Mouse (Mus musculus): ENCODE data around the gene Ppm1h. TPM values are rescaled to one million over a fixed set of nuclear protein-coding genes. Genes with fewer than 3 reads are reported as not detected.

Gene Ppm1h
- 8.1 and 9.2 TPM in 2 replicates for polyA plus RNA-seq (2016; fragmentation: Nextera tagmentation; extraction: Ambion mirVana)

GRCm38 (mm10) chr10:122678541-122679436, at the start of gene Ppm1h:
TSS of gene Ppm1h (plus strand) at chr10:122678762.
- Histone ChIP-seq H3K27me3 (peaks cover 24% of the 10 kb centered on the region), H3K9me3 (no peaks in the 10 kb centered on the region), H3K27ac (replicated peaks) (peak within 1 kb of the TSS; percentile 76), H3K36me3 (no peaks in the 10 kb centered on the region), H3K4me3 (peak within 1 kb of the TSS; percentile 63), H3K4me1 (peaks cover 13% of the 10 kb centered on the region), H3K4me2 (replicated peaks) (peak within 1 kb of the TSS; percentile 92), H3K9ac (replicated peaks) (peak within 1 kb of the TSS; percentile 84)
- WGBS, result under 1% methylated on average over 67 of the region's 94 CpGs
- peak; percentile 85 for ATAC-seq (ENCODE audit: low FRiP score, low read depth)

- Histone ChIP-seq H3K27me3 (no peaks in the 10 kb centered on the region), H3K4me3 (no peak overlapping the region), H3K9me3 (no peaks in the 10 kb centered on the region), H3K4me2 (replicated peaks) (no peak overlapping the region), H3K36me3 (no peaks in the 10 kb centered on the region), H3K9ac (replicated peaks) (no peak overlapping the region), H3K27ac (replicated peaks) (no peak overlapping the region), H3K4me1 (no peaks in the 10 kb centered on the region)
- no peak for ATAC-seq (ENCODE audit: low FRiP score, low read depth)
- WGBS, result 73% methylated on average over 4 of the region's 4 CpGs
These were observed 49.6 kb upstream of the Ppm1h start for GRCm38 (mm10) chr10:122629003-122629402.

GRCm38 (mm10) chr10:122639879-122640278, 38.7 kb upstream of the Ppm1h start:
- no peak for ATAC-seq (ENCODE audit: low FRiP score, low read depth)
- no peaks in the 10 kb centered on the region for H3K9me3 ChIP-seq
- 86% methylated on average over 4 of the region's 4 CpGs for WGBS
- no peaks in the 10 kb centered on the region for H3K27me3 ChIP-seq
- no peaks in the 10 kb centered on the region for H3K36me3 ChIP-seq
- H3K4me2 ChIP-seq (replicated peaks), result no peak overlapping the region
- H3K27ac ChIP-seq (replicated peaks), result no peak overlapping the region
- no peak overlapping the region for H3K9ac ChIP-seq (replicated peaks)
- H3K4me3 ChIP-seq, result no peak overlapping the region
- H3K4me1 ChIP-seq, result no peaks in the 10 kb centered on the region

DNA sequence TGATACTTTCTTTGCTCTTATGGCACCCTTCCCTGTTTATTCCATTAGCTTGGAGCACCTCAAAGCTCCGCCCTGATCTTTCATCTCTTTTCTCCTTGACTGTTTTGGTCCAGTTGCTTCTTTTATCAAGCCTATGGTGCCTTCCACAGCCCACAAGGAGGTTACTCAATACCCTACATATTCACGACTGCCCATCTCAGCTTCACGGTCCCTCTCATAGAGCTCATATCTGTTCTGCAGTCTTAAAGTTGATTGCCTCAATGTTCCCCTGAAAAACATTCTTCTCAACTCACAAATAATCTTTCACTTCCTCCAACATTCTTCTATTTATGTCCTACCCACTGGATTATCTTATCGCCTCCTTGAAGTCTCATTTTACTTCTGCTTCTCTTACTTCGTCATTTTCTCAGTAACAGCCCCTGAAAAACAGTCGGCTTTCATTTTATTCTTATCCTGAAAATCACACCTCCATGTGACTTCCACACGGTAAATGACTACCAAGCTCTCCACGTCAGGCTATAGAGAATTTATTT, 37.2 kb upstream of the Ppm1h start:
- Histone ChIP-seq H3K27ac (replicated peaks) (no peak overlapping the region), H3K9me3 (no peaks in the 10 kb centered on the region), H3K4me2 (replicated peaks) (no peak overlapping the region), H3K4me3 (no peak overlapping the region), H3K36me3 (no peaks in the 10 kb centered on the region), H3K27me3 (no peaks in the 10 kb centered on the region), H3K9ac (replicated peaks) (no peak overlapping the region), H3K4me1 (no peaks in the 10 kb centered on the region)
- WGBS, result 90% methylated on average over 8 of the region's 8 CpGs
- no peak for ATAC-seq (ENCODE audit: low FRiP score, low read depth)

- no peaks in the 10 kb centered on the region for H3K4me1 ChIP-seq
- H3K36me3 ChIP-seq, result no peaks in the 10 kb centered on the region
- H3K9me3 ChIP-seq, result no peaks in the 10 kb centered on the region
- no peak overlapping the region for H3K27ac ChIP-seq (replicated peaks)
- 91% methylated on average over 4 of the region's 4 CpGs for WGBS
- H3K4me3 ChIP-seq, result no peak overlapping the region
- no peak for ATAC-seq (ENCODE audit: low FRiP score, low read depth)
- no peak overlapping the region for H3K4me2 ChIP-seq (replicated peaks)
- H3K9ac ChIP-seq (replicated peaks), result no peak overlapping the region
- no peaks in the 10 kb centered on the region for H3K27me3 ChIP-seq
These were observed 36.4 kb upstream of the Ppm1h start for GRCm38 (mm10) chr10:122642125-122642524.

DNA sequence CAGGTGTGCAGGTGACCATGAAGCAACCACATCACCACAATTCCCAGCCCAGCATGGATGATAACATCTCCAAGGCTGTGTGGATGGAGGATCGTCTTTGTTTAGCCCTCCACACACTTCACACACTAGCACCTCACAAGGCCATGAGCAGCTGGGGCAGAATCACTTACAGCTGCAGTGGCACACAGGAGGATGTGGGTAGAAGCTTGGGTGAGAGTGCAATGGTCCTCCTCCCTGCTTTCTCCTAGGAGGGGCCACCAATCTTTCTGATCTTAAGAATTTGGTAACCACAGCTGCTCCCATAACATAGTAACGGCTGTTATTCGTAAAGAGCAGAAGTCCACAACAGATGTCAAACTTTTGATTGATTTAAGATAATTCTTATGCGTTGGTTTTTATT, 26.6 kb upstream of the Ppm1h start:
- Histone ChIP-seq H3K9me3 (no peaks in the 10 kb centered on the region), H3K4me1 (no peaks in the 10 kb centered on the region), H3K27ac (replicated peaks) (no peak overlapping the region), H3K4me3 (no peak overlapping the region), H3K4me2 (replicated peaks) (no peak overlapping the region), H3K36me3 (no peaks in the 10 kb centered on the region), H3K9ac (replicated peaks) (no peak overlapping the region), H3K27me3 (no peaks in the 10 kb centered on the region)
- WGBS, result 95% methylated on average over 4 of the region's 4 CpGs
- no peak for ATAC-seq (ENCODE audit: low FRiP score, low read depth)

GRCm38 (mm10) chr10:122652578-122652977, 26.0 kb upstream of the Ppm1h start:
- WGBS, result 100% methylated on average over 1 of the region's 1 CpGs
- no peak for ATAC-seq (ENCODE audit: low FRiP score, low read depth)
- no peaks in the 10 kb centered on the region for H3K36me3 ChIP-seq

DNA sequence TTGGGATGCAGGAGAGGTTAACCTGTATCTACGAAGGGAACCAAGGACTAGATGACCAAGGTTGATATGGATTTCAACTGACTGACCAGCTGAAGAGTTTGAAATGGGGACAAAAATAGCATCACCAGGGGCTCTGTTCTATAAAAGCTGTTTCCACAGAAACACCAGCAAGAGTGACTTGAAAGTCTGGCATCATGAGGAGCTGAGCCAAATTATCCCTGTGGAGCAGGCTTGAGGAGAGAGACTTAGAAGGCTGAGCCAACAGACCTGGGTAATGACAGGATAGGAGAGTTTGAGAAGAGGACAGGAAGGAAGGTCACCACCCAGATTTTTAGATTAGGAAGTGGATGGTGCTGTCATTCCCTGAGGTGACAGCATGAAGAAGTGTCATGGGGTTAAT, 12.9 kb upstream of the Ppm1h start:
- no peaks in the 10 kb centered on the region for H3K27me3 ChIP-seq
- H3K4me1 ChIP-seq, result no peaks in the 10 kb centered on the region
- no peaks in the 10 kb centered on the region for H3K36me3 ChIP-seq
- H3K9ac ChIP-seq (replicated peaks), result no peak overlapping the region
- no peak overlapping the region for H3K27ac ChIP-seq (replicated peaks)
- WGBS, result 68% methylated on average over 1 of the region's 1 CpGs
- ATAC-seq (ENCODE audit: low FRiP score, low read depth), result no peak
- no peak overlapping the region for H3K4me2 ChIP-seq (replicated peaks)
- H3K9me3 ChIP-seq, result no peaks in the 10 kb centered on the region
- H3K4me3 ChIP-seq, result no peak overlapping the region

More at GRCm38 (mm10) chr10:122652578-122652977, 26.0 kb upstream of the Ppm1h start:
- no peak overlapping the region for H3K4me3 ChIP-seq
- no peak overlapping the region for H3K27ac ChIP-seq (replicated peaks)
- no peaks in the 10 kb centered on the region for H3K9me3 ChIP-seq
- H3K9ac ChIP-seq (replicated peaks), result no peak overlapping the region
- no peaks in the 10 kb centered on the region for H3K4me1 ChIP-seq
- no peak overlapping the region for H3K4me2 ChIP-seq (replicated peaks)
- no peaks in the 10 kb centered on the region for H3K27me3 ChIP-seq

DNA sequence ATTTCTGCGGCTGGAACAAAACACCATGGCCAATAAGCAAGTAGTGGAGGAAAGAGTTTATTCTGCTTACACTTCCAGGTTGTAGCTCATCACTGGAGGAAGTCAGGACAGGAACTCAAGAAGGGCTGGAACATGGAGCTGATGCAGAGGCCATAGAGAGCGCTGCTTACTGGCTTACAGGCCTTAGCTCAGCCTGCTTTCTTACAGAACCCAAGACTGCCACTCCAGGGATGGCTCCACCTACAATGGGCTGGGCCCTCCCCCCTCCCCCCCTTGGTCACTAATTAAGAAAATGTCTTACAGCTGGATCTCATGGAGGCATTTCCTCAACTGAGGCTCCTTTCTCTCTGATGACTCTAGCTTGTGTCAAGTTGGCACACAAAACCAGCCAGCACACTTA, 7.3 kb upstream of the Ppm1h start:
- Histone ChIP-seq H3K4me1 (no peaks in the 10 kb centered on the region), H3K27ac (replicated peaks) (no peak overlapping the region)

GRCm38 (mm10) chr10:122672044-122672443, 6.5 kb upstream of the Ppm1h start:
- WGBS, result 92% methylated on average over 4 of the region's 4 CpGs

More for the DNA sequence above, 7.3 kb upstream of the Ppm1h start:
- Histone ChIP-seq H3K9ac (replicated peaks) (no peak overlapping the region), H3K4me3 (no peak overlapping the region), H3K27me3 (no peaks in the 10 kb centered on the region), H3K9me3 (no peaks in the 10 kb centered on the region), H3K36me3 (no peaks in the 10 kb centered on the region), H3K4me2 (replicated peaks) (no peak overlapping the region)
- whole genome bisulfite sequencing, result 76% methylated on average over 2 of the region's 2 CpGs
- no peak for ATAC-seq (ENCODE audit: low FRiP score, low read depth)

GRCm38 (mm10) chr10:122679437-122680045, 979 bp downstream of the Ppm1h start:
- Histone ChIP-seq H3K27me3 (peaks cover 24% of the 10 kb centered on the region), H3K4me1 (peaks cover 13% of the 10 kb centered on the region)

More at GRCm38 (mm10) chr10:122672044-122672443, 6.5 kb upstream of the Ppm1h start:
- ATAC-seq (ENCODE audit: low FRiP score, low read depth), result no peak
- H3K9me3 ChIP-seq, result no peaks in the 10 kb centered on the region
- no peak overlapping the region for H3K4me3 ChIP-seq
- no peak overlapping the region for H3K9ac ChIP-seq (replicated peaks)
- H3K4me1 ChIP-seq, result no peaks in the 10 kb centered on the region
- no peak overlapping the region for H3K27ac ChIP-seq (replicated peaks)
- 0 out of 2 replicates have a peak, but pooled peaks cover 3% of the 10 kb centered on the region for H3K27me3 ChIP-seq
- H3K36me3 ChIP-seq, result no peaks in the 10 kb centered on the region
- H3K4me2 ChIP-seq (replicated peaks), result no peak overlapping the region

More at GRCm38 (mm10) chr10:122679437-122680045, 979 bp downstream of the Ppm1h start:
- Histone ChIP-seq H3K4me3 (peak overlapping the region; percentile 63), H3K36me3 (no peaks in the 10 kb centered on the region), H3K4me2 (replicated peaks) (peak overlapping the region; percentile 92), H3K27ac (replicated peaks) (peak overlapping the region; percentile 76), H3K9me3 (no peaks in the 10 kb centered on the region), H3K9ac (replicated peaks) (peak overlapping the region; percentile 84)
- under 1% methylated on average over 33 of the region's 33 CpGs for WGBS
- no peak for ATAC-seq (ENCODE audit: low FRiP score, low read depth)

Data from midbrain, embryonic 12.5 days (tissue).